Mouse (Mus musculus) cerebellum, adult 11 months (tissue): ENCODE results near the gene Daam2.

Experiments
- DNase-seq: peaks from one replicate; pipeline ENCODE4 v3.0.0; 2022

The Daam2 gene

DNA sequence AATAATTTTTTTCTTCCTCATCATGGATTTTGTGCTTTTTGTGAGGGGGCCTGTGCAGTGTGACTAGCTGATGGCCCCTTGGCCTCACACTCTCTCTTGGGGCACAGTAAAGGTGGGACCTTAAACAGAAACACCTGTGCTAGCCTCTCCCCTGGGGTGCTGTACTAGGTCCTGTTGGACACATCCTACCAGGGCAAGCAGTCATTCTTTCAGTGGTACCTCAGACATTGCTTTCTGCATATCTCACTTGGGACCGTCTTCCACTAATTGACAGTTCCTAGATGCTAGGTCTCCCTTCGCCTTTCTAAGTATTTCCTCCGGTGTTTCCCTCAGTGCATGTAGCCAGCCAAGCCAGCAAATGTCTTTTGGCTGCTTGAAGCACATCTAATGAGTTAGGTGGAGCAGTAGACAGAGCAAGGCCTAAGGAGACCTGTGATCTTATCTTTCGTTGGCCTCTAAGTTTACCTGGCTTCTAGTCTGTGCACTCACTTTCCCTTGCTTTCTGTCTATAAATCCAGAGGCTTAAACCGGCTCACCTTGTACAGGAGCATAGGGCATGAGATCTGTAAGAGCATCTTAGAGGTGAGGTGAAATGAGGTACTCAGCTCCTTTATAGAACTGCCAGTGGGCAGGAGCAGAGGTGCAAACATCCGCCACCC, 134.5 kb downstream of the Daam2 start:
- DNase-seq = no peak

- peak; percentile 49 for DNase-seq
Measured at GRCm38 (mm10) chr17:49428751-49429415, 135.3 kb downstream of the Daam2 start.

DNA sequence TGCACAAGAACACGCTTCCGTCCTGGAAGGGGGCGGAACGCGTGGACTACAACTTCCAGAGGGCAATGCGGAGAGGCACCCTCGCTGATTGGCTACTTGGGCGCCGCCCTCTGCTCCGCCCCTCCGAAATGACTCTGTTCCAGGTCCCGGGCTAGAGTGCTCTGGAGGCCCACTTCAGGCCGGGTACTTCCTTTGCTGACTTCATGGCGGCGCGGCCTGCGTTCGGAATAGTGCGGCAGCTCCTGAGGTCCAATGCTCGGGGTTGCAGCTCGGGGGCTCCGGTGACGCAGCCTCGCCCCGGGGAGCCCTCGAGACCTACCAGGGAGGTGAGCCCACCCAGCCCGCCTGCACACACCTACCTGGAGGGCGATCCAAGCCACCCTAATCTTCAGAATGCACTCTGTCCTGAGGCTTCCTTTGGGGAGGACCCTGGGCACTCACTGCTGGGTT, 135.9 kb downstream of the Daam2 start, which contains the start of gene Mocs1:
Mocs1 (plus strand) TSS at position 124 of the 450 bp plus-strand sequence.
- DNase-seq = peak; percentile 89

- DNase-seq = no peak
Measured at GRCm38 (mm10) chr17:49427631-49428238, 136.4 kb downstream of the Daam2 start.

- no peak for DNase-seq
Measured at GRCm38 (mm10) chr17:49423872-49424271, 140.3 kb downstream of the Daam2 start.

DNA sequence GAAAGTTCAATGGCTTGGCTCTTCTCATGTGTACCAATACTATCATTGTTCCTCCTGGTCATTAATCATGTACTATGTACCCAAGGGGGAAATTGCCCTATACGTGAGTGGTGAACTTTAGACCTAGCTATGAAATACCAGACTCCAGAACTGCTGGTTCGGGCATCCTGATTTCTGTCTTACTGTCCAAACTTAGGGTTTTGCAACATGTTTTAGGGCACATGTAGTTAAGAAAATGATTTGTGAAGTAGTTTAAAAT, 141.1 kb downstream of the Daam2 start:
- no peak for DNase-seq

DNA sequence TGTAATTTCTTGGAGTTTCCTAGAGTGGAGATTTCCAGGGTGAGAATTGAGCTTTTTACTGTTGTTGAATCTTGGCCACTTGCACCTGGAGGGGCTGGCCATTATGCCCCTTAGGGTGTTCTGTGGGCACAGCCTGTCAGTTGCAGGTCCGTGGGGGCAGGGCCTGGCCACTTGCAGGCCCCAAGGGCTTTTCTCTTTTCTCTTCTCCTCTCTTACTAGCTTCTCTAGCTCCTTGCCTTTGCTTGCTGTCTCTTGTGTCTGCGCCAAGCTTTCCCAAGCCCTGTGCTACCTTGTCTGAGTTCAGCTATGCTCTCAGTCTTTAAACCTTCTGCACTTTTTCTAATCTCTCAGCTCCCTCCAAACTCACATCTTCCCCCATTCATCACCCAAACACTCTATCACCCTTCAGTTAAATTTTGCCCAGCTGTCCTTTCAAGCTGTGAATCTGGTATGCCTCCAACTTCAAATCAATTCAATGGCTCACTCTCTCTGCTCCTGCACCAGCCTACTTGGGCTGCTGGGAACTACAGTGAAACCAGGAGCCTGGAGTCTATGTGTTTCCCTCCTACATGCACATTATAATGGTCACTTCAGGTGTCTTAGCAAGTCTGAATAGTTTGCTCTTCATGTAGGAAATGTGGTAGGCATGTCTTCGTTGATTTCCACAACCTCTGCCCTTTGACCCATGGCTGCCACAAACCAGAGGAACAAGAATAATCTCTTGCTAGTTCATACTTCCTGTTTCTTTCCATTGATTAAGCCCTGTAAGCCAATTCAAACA, 141.7 kb downstream of the Daam2 start:
- no peak for DNase-seq

- no peak for DNase-seq
Measured at GRCm38 (mm10) chr17:49419813-49420212, 144.3 kb downstream of the Daam2 start.

- no peak for DNase-seq
Measured at GRCm38 (mm10) chr17:49416228-49416627, 147.9 kb downstream of the Daam2 start.

DNA sequence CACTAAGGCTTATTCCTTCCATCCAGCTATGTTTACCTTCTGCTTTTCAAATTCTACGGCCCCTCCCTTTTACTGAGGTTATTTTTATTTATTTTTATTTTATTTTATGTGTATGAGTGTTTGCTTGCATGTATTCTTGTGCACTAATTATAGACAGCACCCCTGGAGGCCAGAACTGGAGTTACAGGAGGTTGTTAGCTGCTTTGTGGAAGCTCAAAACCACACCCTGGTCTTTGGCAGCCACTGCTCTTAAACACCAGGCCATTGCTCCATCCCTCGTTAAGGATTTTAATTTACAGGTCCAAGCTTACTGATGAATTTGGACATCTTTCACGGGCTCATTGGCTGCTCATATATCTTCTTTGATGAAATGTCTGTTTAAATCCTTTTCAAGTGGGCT, 150.6 kb downstream of the Daam2 start:
- DNase-seq = no peak

DNA sequence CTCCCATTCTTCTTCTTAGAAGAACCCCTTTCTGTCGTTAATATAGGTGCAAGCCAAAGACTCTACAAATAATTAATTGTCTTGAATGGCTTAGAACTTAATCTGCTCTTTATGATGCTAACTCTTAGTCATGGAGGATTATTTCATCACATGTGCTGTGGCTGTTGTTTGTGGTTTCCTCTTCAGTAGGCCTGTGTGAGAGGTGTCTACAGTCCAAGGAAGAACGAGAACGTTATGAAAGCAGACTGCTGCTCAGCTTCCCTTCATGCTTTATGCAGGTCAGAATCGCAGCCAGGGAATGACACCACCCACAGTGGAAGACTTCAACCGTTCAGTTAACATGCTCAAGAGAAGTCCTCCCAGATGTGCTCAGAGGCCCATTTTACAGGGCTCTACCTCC, 151.2 kb downstream of the Daam2 start:
- no peak for DNase-seq
